Mouse (Mus musculus) bone marrow macrophage, adult 2 months (primary cell): Measurements from ENCODE around the gene Pola2.

Source experiments
- CTCF ChIP-seq: IDR thresholded peaks from 2 replicates; pipeline ENCODE4 v1.5.1; 2012; ENCODE audit warnings: low read depth, mild to moderate bottlenecking, low read length, moderate library complexity
- POLR2A ChIP-seq: IDR thresholded peaks from 2 replicates; pipeline ENCODE4 v1.6.1; 2012; ENCODE audit warnings: mild to moderate bottlenecking, low read depth, low read length, borderline replicate concordance

DNA sequence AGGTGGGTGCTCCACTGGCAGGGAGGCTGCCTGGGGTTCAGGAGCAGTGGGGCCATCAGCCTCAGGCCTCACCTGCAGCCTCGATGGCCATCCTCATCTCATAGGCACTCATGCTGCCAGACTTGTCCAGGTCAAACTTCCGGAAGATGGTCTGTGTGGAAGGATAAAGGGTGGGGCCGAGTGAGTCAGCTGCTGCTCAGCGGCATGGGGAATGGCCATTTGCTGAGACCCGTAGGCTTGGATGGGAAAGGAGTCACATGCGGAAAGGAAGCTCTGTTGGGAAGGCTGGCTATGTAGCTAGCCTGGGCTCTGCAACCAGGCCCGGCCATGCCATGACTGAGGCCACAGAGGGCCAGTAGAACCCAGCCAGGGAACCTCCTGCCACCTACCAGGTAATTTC lies 27.5 kb upstream of the Pola2 start:
- TF ChIP-seq POLR2A (no peak), CTCF (no peak)
